Mouse (Mus musculus) ovary, adult 18-20 months (tissue): ENCODE results near the gene Rtca.

ENCODE experiments used
- DNase-seq: peaks from one replicate; pipeline ENCODE4 v3.0.0; 2022; ENCODE audit warnings: low spot score, mixed read lengths

The Rtca gene

DNA sequence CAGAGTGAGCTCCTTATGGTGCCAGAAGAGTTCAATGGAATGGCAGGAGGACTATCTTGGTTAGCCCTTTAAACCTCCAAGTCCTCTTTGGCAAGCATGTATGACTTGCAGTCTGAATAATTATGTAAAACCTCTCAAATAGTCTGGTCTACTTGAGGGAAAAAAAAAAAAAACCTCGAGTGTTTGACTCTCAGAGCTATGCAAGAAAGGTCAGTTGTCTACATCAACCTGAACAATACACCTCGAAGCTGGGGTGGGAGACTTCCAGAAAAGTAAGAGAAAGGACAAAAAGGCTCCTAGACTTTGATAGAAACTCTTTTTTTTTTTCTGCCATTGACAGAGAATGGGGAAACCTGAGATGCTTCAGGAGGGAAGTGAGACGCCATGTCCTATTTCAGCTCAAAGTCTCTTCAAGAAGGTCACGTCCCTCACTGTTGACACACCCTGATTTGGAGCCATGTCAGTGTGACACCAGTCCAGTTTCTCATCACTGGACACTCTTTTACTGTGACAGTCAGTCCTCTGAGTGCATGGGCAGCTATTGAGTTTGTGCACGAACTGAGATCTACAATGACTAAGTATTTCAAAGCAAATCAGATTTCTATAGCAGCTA lies 31.2 kb downstream of the Rtca start:
- no peak for DNase-seq

DNA sequence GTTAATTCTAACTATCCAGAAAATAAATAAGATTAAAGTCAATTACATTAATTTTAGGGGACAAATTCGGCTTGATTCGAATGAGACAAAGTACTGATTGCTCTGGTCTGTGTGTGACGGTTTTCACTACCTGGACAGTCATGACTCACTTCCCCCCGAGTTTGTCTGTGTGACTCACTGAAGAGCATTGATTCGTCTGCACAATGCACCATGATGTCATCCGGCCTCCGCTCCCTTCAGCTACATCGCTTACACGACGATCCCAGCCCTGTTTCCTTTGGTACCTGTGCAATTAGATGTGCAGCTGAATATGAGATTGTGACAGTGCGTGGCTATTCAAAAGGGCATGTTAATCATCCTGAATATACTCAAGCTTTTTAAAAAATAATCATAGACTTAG lies 33.4 kb downstream of the Rtca start:
- DNase-seq: no peak

DNA sequence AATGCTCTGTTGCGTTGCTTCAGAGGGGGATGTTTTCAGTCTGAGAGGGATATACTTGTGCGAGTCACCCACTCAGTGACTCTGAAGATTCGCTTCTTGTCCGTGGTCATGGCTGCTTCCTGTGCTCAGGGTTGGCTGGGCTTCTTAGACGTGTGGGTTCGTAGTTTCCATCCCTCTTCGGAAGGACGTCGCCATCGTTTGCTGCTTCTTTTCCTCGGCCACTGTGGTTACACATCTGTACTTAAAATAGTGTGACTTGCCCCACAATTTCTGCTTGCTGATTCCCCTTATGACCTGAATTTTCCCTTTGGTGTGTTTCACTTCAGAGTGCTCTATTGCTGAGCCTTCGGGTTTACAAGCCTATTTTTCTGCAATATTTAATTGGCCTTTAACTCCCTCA lies 42.3 kb downstream of the Rtca start:
- DNase-seq: no peak

DNA sequence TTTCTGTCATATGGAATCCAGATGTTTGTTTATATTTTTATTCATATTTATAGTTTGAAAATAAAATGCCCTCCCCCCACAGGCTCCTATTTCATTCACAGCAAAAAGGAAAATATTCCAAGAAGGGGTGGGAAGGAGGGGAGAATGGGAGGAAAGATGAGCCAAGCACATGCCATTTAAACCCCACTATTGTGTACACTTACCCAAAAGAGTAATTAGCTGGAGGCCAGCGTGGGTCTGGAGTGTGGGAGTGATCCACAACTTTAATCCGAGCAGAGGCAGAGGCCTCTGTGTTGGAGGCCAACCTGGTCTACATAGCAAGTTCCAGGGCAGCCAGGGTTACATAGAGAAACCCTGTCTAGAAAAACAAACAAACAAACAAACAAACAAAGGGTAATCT lies 43.7 kb downstream of the Rtca start:
- DNase-seq: no peak

DNA sequence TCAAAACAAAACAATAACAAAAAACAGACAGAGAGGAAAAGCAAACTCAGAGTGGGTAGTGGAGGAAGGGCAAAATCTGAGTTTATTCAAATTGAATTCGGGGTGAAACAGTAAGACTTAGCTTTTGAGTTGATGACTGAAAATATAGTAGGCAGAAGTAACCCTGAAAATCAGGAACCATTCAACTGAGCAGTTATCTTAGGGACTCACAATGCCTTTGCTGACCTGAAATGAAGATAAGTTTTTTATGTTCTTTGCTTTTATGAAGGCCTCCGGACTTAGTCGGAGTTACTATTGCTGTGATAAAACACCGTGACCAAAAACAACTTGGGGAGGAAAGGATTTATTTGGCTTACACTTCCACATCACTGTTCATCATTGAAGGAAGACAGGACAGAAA lies 47.0 kb downstream of the Rtca start:
- no peak for DNase-seq

DNA sequence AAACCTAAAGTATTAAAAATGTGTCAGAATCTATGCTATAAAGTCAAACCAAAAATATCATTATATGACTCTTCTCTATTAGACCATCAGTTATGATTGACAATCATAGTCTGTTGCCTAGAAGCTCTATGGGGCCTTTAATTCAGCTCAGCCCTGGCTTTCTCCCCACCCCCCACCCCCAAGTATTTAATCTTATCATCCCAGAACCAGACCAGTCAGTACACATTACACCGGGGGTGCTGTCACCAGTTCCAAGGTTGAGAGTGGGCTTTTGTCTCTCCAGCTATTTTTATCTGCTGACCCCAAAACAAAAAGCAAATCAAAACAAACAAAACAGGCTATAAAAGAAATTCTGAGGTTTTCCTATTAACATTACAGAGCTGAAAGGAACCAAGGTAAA lies 53.5 kb downstream of the Rtca start:
- DNase-seq: no peak

DNA sequence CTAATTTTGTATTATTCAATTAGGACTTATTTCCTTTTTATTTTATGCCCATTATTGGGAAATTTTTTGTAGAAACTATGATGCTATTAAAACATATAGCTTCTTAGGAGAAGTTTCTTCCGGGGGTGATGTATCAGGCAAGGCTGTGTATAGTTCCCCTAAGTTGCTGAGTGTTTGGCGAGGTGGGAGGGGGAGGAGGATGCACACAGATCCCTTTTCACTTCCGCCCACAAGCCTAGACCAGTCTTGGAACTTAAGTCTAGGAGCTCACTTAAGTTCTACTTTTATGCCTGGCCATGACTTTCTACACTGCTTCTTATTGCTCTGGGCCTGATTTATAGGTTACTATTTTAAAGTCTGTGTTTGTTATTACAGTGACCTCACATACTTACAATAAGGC lies 57.3 kb downstream of the Rtca start:
- no peak for DNase-seq

DNA sequence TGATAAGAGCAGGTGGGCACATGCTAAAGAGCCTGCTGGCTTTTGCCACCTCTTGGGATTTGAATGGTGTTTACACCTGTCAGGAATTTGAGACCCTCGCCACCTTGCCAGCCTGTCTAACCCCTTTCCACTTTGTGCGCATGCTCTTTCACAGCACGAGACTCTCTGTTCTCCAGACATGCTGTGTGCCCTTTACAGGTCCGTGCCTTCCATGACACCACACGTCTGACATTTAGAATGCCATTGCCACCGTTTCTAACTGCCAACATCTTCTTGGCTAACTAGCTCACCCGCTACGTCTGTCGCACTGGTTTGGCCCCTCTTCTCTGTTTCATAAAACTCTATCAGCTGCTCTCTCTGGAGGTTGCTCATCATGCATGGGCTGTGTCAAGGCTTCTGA lies 63.7 kb downstream of the Rtca start:
- DNase-seq: no peak

DNA sequence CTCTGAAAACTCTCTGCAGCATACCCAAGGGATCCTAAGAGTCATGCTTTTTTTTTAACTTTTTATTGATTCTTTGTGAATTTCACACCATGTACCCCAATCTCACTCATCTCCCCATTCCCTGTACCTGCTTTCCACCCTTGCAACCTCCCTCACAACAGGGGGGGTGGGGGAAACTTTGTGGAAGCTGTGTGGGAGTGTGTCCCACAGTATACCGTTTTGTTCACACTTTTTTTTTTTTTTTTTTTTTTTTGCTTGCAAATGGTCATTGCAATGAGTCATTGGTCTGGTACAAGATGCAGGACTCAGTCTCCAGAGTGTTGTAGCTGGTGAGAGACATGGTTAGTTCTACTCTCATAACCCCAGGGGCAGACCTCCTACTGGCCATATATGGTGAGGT lies 65.2 kb downstream of the Rtca start:
- DNase-seq: no peak

DNA sequence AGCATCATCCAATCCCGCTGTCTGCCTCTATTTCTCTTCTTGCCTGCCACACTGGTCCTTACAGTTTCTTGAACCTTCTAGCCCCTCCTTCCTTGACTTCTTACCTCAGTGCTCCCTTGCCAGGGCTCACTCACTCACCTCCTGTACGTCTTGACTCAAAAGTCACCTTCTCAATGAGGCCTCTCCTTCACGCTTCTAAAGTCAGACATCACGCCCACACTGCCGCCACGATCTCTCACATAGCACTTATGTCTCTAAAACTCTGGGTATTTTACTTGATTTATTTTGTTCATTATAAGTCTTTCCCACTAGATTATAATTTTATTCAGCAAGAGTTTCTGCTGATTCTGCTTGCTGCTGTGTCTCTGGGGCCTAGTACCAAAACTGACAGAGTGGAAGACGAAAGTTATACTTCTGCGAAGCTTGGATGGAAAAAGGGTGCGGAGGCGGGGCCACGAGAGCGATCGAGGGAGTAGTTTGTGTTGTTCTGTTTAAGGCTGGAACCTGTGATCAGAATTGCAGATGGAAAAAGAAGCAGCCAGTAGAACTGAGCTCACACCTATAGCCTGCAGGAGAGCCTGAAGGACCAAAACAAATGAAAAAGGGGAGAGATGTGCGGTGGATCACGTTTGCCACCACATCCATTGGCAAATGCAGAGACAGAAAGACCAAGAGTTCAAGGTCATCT lies 66.3 kb downstream of the Rtca start:
- DNase-seq: no peak

DNA sequence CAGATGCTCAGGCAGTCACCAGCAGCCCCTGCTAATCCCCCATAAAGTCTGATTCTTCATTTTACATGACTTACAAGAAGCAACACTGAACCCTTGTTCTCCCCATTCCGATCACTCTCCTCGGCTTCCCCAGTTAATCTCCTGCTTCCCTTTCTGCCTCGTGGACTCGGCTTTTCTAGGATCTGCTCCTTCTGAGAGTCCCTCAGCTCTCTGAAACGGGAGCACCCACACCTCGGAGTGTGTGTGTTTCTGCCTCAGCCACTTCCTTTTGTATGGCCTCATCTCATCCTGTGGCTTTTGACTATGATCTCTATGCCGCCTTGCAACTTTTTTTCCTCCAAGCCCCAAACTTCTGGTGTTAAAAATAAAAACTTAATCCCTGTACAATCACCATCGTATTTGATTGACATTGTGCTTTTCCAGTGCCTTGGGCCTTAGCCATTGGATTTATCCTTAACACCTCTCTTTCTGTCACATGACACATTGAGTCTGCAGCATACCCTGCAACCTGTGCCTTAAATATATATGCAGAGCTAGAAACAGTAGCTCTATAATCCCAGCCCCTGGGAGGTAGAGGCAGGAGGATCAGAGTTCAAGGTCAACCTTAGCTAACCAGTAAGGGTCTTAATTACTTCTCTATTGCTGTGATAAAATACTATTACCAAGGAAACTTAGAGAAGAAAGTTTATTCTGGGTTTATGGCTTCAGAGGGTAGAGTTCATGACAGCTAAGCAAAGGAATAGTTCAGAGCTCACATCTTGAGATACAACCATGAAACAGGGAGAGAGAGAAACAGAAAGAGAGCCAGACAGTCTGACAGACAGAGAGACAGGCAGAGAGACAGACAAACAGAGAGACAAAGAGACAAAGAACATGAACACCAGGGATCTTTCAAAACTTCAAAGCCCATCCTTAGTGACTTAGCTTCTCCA lies 67.7 kb downstream of the Rtca start:
- no peak for DNase-seq
